Mouse (Mus musculus) heart, adult 2 months (tissue): ENCODE data around the gene Trio. TPM values are rescaled to one million over a fixed set of nuclear protein-coding genes. Genes with fewer than 3 reads are reported as not detected.

Experiments used
- DNase-seq, 2 experiments: peaks; one replicate each; pipeline ENCODE4 v3.0.0; 2021
- H3K27ac ChIP-seq: fragments of 200-600 bp; 2 replicates; pipeline ENCODE4 v1.8.1; 2022
- H3K27me3 ChIP-seq: fragments of 200-500 bp; 2 replicates; pipeline ENCODE4 v1.6.1; 2012; ENCODE audit warnings: mild to moderate bottlenecking, low read length, inconsistent platforms, mixed read lengths; ENCODE audit not compliant: control insufficient read depth, insufficient read depth
- H3K36me3 ChIP-seq: fragments of 200-500 bp; 2 replicates; pipeline ENCODE4 v1.6.1; 2012; ENCODE audit warnings: low read length, inconsistent platforms; ENCODE audit not compliant: control insufficient read depth, insufficient read depth
- H3K4me1 ChIP-seq: fragments of 200-500 bp; 2 replicates; pipeline ENCODE4 v1.6.1; 2011; ENCODE audit warnings: low read length; ENCODE audit not compliant: control insufficient read depth, insufficient read depth
- H3K4me3 ChIP-seq: fragments of 200-600 bp; 2 replicates; pipeline ENCODE4 v1.8.1; 2022
- H3K79me2 ChIP-seq: fragments of 200-500 bp; replicated peaks from 2 replicates; pipeline ENCODE4 v1.6.1; 2012; ENCODE audit warnings: mild to moderate bottlenecking, inconsistent platforms, low read length, moderate library complexity, mixed read lengths; ENCODE audit not compliant: control insufficient read depth, insufficient read depth
- H3K9ac ChIP-seq: fragments of 200-500 bp; 2 replicates; pipeline ENCODE4 v1.6.1; 2012; ENCODE audit warnings: low read depth, mild to moderate bottlenecking, control low read depth, inconsistent platforms, low read length, mixed read lengths
- CTCF ChIP-seq: fragments of 200-600 bp; IDR thresholded peaks from 2 replicates; pipeline ENCODE4 v1.8.1; 2022; ENCODE audit warnings: antibody characterized with exemption, mild to moderate bottlenecking, moderate library complexity
- EP300 ChIP-seq: fragments of 200-500 bp; IDR thresholded peaks from 2 replicates; pipeline ENCODE4 v1.6.1; 2011; ENCODE audit warnings: low read depth, low read length, control low read depth; ENCODE audit not compliant: insufficient read depth
- POLR2A ChIP-seq: fragments of 200-500 bp; IDR thresholded peaks from 2 replicates; pipeline ENCODE4 v1.6.1; 2011; ENCODE audit warnings: mild to moderate bottlenecking, low read depth, low read length, control low read depth; ENCODE audit not compliant: insufficient read depth
- WGBS: fragments of 180-500 bp; shearing (Covaris S2); methylation state at CpG from one replicate; pipeline ENCODE4 v1.1.7; 2018; 5-methylcytosine and 5-hydroxymethylcytosine counted together
- intact Hi-C: fragments of 180-260 bp; cut with DNase I; formaldehyde crosslinking; loops from one replicate; pipeline ENCODE4 v1.15.1; 2025
- polyA plus RNA-seq: library from polyadenylated mRNA; depleted of rRNA; stranded (reverse); fragments of >200 nt; gene quantifications from 2 replicates; pipeline ENCODE4 v1.2.3, GENCODE M21; 2012
- total RNA-seq, 2 experiments: library from RNA; stranded (reverse); gene quantifications; 2 replicates each; pipeline ENCODE4 v1.2.3; 2021

Gene Trio
- total and polyA plus RNA-seq, 3 experiments = 28.0 to 44.2 (median 33.8) TPM

GRCm38 (mm10) chr15:27777455-27778190 lies 248.0 kb downstream of the Trio start:
- Histone ChIP-seq H3K36me3 (peaks cover 6% of the 10 kb centered on the region), H3K27ac (peak overlapping the region; percentile 45), H3K9ac (no peak overlapping the region), H3K79me2 (no peaks in the 10 kb centered on the region), H3K4me3 (no peak overlapping the region), H3K27me3 (no peaks in the 10 kb centered on the region), H3K4me1 (peaks cover 20% of the 10 kb centered on the region)
- intact Hi-C loops = no loop called here
- DNase-seq = no peak
- WGBS = 39% methylated on average over 11 of the region's 11 CpGs
- no peak for TF ChIP-seq EP300
- TF ChIP-seq POLR2A = no peak
- TF ChIP-seq CTCF = no peak

- H3K9ac ChIP-seq = no peak overlapping the region
- WGBS = 84% methylated on average over 7 of the region's 7 CpGs
- H3K4me3 ChIP-seq = no peak overlapping the region
- intact Hi-C loops = no loop called here
- H3K27ac ChIP-seq = no peak overlapping the region
- no peak for TF ChIP-seq CTCF
- no peak for TF ChIP-seq EP300
- TF ChIP-seq POLR2A = no peak
- peaks cover 4% of the 10 kb centered on the region for H3K36me3 ChIP-seq
- H3K27me3 ChIP-seq = no peaks in the 10 kb centered on the region
- no peak for DNase-seq
- peaks cover 17% of the 10 kb centered on the region for H3K4me1 ChIP-seq
- no peaks in the 10 kb centered on the region for H3K79me2 ChIP-seq
Measured at GRCm38 (mm10) chr15:27774481-27774880, 251.2 kb downstream of the Trio start.

GRCm38 (mm10) chr15:27772125-27772627 lies 253.5 kb downstream of the Trio start:
- TF ChIP-seq CTCF (no peak), POLR2A (no peak), EP300 (no peak)
- Histone ChIP-seq H3K4me1 (peaks cover 6% of the 10 kb centered on the region), H3K36me3 (no peaks in the 10 kb centered on the region), H3K27ac (peak overlapping the region; percentile 10; the same call in 1 of the 2 replicates), H3K27me3 (no peaks in the 10 kb centered on the region), H3K9ac (no peak overlapping the region), H3K4me3 (no peak overlapping the region), H3K79me2 (no peaks in the 10 kb centered on the region)
- 50% methylated on average over 7 of the region's 7 CpGs for WGBS
- intact Hi-C loops = no loop called here
- DNase-seq = no peak

- H3K27ac ChIP-seq = peak overlapping the region; percentile 51
- no peak overlapping the region for H3K9ac ChIP-seq
- no peaks in the 10 kb centered on the region for H3K79me2 ChIP-seq
- WGBS = 63% methylated on average over 7 of the region's 7 CpGs
- H3K4me1 ChIP-seq = peaks cover 2% of the 10 kb centered on the region
- intact Hi-C loops = no loop called here
- peak; percentile 42 to 50 for DNase-seq
- no peak overlapping the region for H3K4me3 ChIP-seq
- no peak for TF ChIP-seq POLR2A
- no peak for TF ChIP-seq CTCF
- no peak for TF ChIP-seq EP300
- no peaks in the 10 kb centered on the region for H3K27me3 ChIP-seq
- no peaks in the 10 kb centered on the region for H3K36me3 ChIP-seq
Measured at GRCm38 (mm10) chr15:27771581-27771980, 254.1 kb downstream of the Trio start.

GRCm38 (mm10) chr15:27770513-27771196 lies 255.0 kb downstream of the Trio start:
- Histone ChIP-seq H3K4me1 (peaks cover 2% of the 10 kb centered on the region), H3K79me2 (no peaks in the 10 kb centered on the region), H3K27ac (no peak overlapping the region), H3K9ac (no peak overlapping the region), H3K4me3 (no peak overlapping the region), H3K36me3 (no peaks in the 10 kb centered on the region), H3K27me3 (no peaks in the 10 kb centered on the region)
- WGBS = 84% methylated on average over 12 of the region's 12 CpGs
- TF ChIP-seq POLR2A = no peak
- TF ChIP-seq CTCF = no peak
- no peak for TF ChIP-seq EP300
- no peak for DNase-seq
- intact Hi-C loops = no loop called here

GRCm38 (mm10) chr15:27761416-27761815 lies 264.2 kb downstream of the Trio start:
- WGBS = 90% methylated on average over 3 of the region's 3 CpGs

More at GRCm38 (mm10) chr15:27761416-27761815, 264.2 kb downstream of the Trio start:
- Histone ChIP-seq H3K27me3 (no peaks in the 10 kb centered on the region), H3K79me2 (no peaks in the 10 kb centered on the region), H3K36me3 (no peaks in the 10 kb centered on the region), H3K4me1 (no peaks in the 10 kb centered on the region), H3K9ac (no peak overlapping the region), H3K27ac (no peak overlapping the region), H3K4me3 (no peak overlapping the region)
- no peak for DNase-seq
- TF ChIP-seq EP300 = no peak
- no peak for TF ChIP-seq CTCF
- TF ChIP-seq POLR2A = no peak
- intact Hi-C loops = no loop called here
